Mouse (Mus musculus) cerebellum, adult 9-11 months (tissue): ENCODE data around the gene Tcf7l2.

Source experiments
- DNase-seq: peaks from one replicate; pipeline ENCODE4 v3.0.0; 2022

The Tcf7l2 gene

DNA sequence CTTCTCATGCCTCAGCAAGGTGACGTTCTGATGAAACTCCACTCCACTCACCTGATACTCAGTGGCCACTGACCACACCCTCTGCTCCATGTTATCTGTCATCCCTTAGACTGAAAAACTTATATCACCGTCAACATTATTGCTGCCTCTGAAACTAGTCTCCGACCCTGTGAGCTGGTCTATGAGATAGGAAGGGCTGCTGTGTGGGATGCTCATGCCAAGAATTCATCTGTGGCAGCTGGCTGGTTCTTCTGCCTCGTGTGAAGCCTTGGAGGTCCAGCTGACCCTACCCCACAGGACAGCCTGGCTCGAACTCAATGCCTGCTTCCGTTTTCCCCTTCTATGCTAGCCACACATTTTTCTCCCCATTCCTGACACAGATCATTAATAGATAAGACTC lies 125.6 kb downstream of the Tcf7l2 start:
- no peak for DNase-seq

DNA sequence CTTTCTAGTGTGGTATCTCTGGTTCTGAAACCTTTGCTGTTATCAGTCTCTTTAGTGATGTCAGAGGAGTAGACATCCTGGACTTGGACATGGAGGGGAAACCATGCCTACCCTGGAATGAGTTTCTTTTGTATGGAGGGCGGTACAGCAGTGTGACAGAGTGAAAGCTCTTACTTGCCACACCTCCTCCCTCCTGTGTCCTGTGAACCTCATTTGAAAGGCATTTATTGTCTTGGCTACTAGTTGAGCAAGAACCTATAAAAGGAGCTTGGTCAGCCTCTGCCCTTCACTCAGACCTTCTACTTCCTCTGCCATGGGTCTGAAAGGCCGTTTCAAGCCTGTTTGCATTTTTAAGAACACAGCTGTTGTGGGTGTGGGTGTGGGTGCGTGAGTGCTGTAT lies 126.3 kb downstream of the Tcf7l2 start:
- DNase-seq, result no peak

DNA sequence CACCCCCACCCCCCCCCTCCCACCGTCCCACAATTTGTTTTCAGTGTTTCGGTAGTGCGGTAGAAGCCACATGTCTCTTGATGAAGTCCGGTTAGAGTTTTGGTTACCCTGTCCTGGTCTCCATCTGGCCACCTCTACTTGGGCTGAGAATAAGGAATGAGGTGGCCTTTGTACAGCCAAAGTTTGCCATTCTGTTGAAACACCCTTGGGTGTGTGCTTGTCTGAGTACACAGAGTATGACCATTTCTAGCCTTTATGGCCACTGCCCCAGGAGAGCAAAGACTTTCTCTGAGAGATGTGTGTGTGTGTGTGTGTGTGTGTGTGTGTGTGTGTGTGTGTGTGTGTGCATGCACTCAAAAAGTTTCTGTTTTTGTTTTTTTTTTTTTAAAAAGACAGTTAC lies 127.0 kb downstream of the Tcf7l2 start:
- no peak for DNase-seq

DNA sequence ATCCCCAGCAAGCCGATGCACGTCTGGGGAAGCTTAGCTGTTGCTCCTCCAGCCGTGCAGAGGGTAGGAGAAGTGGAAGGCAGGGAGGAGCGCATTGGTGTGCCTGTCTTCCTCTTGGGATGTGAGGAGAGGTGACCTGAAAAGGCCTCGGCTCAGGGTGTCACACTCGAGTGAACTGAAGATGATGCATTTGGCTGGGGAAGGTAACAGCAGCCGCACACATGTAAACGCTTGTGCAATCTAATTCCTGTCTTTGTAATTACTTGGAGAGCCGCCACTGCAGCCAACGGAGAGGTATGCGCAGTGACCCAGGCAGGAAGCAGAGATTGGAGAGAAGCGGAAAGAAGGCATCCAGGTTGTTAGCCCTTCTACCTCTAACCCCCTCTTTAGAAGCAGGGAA lies 129.2 kb downstream of the Tcf7l2 start:
- no peak for DNase-seq

- no peak for DNase-seq
Measured at GRCm38 (mm10) chr19:55871496-55871895, 129.9 kb downstream of the Tcf7l2 start.

DNA sequence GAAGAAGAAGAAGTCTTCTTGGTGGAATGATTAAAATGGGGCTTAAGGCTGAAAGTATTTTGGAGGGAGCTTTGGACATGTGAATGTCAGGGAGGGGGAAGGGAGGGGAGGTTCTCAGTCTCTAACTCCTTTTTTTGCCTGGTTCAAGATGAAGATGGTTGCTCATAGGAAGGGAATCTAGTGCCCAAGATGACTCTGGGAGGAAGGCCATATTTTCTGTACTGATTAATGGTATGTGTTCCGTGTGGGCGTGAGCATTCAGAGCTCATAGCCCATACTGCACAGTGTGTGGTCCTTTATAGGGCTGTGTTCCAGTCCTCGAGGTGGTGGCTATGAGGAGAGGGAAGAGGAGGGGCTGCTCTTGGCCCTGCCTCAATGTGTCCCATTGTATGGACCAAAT lies 131.6 kb downstream of the Tcf7l2 start:
- DNase-seq, result no peak

- no peak for DNase-seq
Measured at GRCm38 (mm10) chr19:55876501-55876900, 134.9 kb downstream of the Tcf7l2 start.

DNA sequence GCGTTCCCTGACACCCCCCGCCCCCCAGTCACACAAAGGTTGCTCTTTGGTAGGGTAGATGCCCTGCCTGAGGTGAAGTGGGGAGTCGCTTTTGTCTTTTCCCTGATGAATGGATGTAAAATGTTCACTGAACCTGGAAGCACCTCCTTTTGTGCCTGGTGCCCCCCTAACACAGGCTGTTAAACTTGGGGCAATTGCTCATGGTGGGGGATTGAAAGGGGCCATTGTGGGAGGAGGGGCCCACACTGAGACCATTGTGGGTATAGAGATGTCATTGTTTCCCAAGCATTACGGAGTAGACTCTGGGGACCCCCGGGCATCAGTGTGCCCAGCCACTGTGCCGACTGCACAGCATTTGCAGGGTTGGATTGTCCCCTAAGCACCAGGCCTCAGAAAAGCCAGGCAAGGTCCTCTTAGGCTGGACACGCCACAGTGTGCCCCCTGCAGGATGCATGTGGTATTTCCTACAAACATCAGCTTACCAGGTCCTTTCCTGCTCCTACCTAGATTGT lies 135.8 kb downstream of the Tcf7l2 start:
- DNase-seq, result peak; percentile 10

DNA sequence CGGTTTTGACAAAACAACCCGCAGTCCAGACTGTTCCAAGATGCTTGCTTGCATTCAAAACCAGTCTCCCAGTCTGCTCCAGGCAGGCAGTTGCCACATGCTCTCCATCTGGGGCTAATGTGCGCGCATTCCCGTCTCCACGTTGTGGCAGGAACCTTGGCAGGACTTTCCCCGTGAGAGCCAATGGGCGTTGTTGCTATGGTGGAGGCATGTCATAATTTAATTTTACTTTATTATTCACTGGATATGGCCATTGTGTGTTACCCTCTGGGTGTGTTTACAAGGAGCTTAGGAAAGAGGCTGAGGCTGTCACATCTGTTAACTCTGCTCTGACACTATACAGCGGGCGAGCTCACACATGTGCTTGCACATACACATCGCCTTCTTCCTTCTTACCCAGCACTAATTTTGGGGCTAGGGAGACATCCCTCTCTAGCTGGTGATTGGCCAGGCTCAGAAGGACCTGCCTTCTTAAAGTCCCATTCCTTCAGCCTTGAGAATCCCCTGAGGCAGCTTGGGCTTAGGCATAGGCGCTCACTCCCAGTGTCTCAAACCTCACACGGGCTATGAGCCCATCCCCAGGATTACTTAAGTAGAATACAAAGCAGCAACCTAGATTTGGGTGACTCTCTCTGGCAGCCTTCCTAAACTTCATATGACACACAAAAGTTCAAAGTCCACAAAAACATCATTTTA lies 139.2 kb downstream of the Tcf7l2 start:
- no peak for DNase-seq

DNA sequence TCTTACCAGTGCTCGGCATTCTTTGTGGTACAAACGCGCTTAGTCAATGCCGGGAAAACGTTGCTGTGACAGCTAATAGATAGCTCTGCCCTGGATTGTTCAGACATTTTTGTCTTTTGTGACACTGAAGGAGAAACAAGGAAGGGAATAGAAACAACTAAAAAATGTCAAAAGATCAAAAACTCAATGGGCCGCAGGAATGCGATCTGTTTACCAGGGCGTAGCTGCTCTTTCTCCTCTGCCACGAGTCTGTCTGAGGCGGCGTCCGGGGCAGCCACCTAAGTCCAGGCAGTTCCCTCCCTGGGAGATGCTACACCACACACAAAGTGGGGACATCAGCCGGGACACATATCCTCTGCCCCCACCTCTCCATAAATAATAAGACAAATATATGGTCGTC lies 144.9 kb downstream of the Tcf7l2 start:
- DNase-seq, result no peak

- no peak for DNase-seq
Measured at GRCm38 (mm10) chr19:55891692-55892183, 150.1 kb downstream of the Tcf7l2 start.

DNA sequence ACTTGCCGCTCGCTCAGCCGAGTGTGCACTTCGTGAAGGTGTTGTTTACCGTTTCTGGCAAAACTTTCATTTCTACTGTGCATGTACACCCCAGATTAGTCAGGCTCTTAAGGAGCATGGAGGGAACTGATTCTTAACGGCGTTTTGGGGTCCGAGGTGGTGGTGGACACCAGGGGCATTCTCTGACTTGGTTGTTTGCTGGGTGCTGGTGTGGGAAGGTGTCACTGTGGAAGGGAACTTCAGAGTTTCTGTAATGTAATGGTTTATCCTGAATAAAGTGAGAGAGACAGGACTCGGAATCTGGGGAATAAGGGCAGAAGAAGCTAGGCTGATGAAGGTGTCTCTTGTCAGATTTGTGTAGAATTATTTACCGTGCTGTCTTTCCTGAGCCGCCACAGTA lies 151.9 kb downstream of the Tcf7l2 start:
- DNase-seq, result no peak

GRCm38 (mm10) chr19:55894396-55894795 lies 152.8 kb downstream of the Tcf7l2 start:
- no peak for DNase-seq

- DNase-seq, result no peak
Measured at GRCm38 (mm10) chr19:55895317-55895716, 153.7 kb downstream of the Tcf7l2 start.

GRCm38 (mm10) chr19:55895807-55896420 lies 154.3 kb downstream of the Tcf7l2 start:
- no peak for DNase-seq

- no peak for DNase-seq
Measured at GRCm38 (mm10) chr19:55896629-55897028, 155.0 kb downstream of the Tcf7l2 start.

- no peak for DNase-seq
Measured at GRCm38 (mm10) chr19:55902573-55903385, 161.2 kb downstream of the Tcf7l2 start.

- DNase-seq, result no peak
Measured at GRCm38 (mm10) chr19:55909039-55909438, 167.4 kb downstream of the Tcf7l2 start.

GRCm38 (mm10) chr19:55911941-55912340 lies 170.3 kb downstream of the Tcf7l2 start:
- DNase-seq, result no peak

DNA sequence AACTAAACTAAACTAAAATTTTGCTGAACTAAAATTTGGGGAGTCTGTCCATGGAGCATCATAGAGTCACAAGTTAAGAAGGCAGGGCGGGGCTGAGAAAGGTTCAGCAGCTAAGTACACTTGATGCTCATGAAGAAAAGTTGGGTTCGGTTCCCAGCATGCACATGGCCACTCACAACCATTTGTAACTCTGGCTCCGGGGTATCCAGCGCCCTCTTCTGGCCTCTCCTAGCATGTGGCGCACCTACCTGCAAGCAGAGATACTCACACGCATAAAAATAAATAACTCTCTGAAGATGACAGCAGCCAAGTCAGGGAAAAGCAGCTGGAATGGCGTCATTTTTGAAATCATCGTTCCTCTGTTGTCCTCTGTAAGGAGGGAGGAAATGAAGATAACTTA lies 171.2 kb downstream of the Tcf7l2 start:
- no peak for DNase-seq

- DNase-seq, result no peak
Measured at GRCm38 (mm10) chr19:55913585-55913984, 172.0 kb downstream of the Tcf7l2 start.

DNA sequence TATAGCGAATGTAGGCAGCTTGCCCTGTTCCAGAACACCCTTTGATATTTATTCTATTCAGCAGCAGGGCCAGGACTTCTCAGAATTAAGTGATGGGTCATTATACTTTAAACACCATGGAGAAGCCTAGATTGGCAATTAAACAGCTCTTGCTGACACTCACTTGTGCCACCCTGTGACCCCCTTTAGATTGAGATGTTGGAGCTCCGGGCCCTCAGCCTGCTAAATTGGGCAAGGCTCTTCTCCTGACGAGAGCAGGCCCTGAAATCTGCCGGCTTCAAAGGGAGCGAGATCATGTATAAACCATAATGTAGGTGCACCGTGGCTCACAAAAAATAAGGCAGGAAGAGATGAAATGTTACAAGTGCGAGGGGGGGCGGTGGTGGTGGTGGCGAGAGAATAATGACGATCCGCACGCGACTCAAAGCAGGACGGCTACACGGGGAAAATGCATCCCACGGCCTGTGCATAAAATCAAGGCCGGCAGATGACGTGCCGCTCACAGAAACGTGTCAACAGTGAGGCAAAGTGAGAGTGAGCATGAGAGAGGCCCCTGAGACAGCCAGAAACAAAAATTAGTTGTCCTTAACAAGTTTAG lies 173.1 kb downstream of the Tcf7l2 start:
- no peak for DNase-seq

DNA sequence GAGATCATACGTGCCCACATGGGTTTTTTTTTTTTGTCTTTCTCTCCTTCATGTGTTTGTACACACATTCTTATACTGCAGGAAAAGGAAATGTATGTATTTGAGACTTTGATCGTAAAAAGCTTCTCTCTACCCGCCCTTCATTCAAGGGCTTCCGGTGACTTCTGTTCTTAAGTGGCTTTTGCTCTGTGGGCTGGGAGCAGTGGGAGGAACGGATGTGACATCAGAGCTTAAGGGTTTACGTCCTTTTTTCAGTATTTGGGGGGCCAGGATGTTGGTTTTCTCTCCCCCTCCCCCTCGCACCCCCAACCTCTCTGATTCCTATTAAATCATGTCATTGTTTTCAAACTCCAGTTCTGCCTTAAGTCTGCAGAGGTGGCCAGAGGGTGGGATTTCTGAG lies 173.9 kb downstream of the Tcf7l2 start:
- no peak for DNase-seq
